Mouse (Mus musculus) forebrain, embryonic 13.5 days (tissue): ENCODE results near the gene Dgki. TPM values are rescaled to one million over a fixed set of nuclear protein-coding genes. Genes with fewer than 3 reads are reported as not detected.

Source experiments
- ATAC-seq: fragments of 200-750 bp; cut with Nextera tagmentation; 2 replicates; pipeline ENCODE4 v1.8.0; 2017
- H3K27ac ChIP-seq: fragments of 300-500 bp; sonication (generic); 2 replicates; pipeline ENCODE4 v1.5.1; 2015; ENCODE audit warnings: inconsistent platforms, mild to moderate bottlenecking, moderate library complexity
- H3K27me3 ChIP-seq: fragments of 300-500 bp; sonication (generic); 2 replicates; pipeline ENCODE4 v1.6.1; 2015; ENCODE audit warnings: mild to moderate bottlenecking, inconsistent platforms
- H3K36me3 ChIP-seq: fragments of 300-500 bp; sonication (generic); 2 replicates; pipeline ENCODE4 v1.6.1; 2015; ENCODE audit warnings: mild to moderate bottlenecking, inconsistent platforms; ENCODE audit not compliant: poor library complexity, severe bottlenecking
- H3K4me1 ChIP-seq: fragments of 300-500 bp; sonication (generic); 2 replicates; pipeline ENCODE4 v1.6.1; 2015; ENCODE audit warnings: inconsistent platforms
- H3K4me2 ChIP-seq: fragments of 300-500 bp; sonication (generic); 2 replicates; pipeline ENCODE4 v1.6.1; 2015; ENCODE audit warnings: inconsistent platforms, mild to moderate bottlenecking, moderate library complexity
- H3K4me3 ChIP-seq: fragments of 300-500 bp; sonication (generic); 2 replicates; pipeline ENCODE4 v1.5.1; 2015; ENCODE audit warnings: mild to moderate bottlenecking, inconsistent platforms
- H3K9ac ChIP-seq: fragments of 300-500 bp; sonication (generic); 2 replicates; pipeline ENCODE4 v1.6.1; 2015; ENCODE audit warnings: mild to moderate bottlenecking, inconsistent platforms
- H3K9me3 ChIP-seq: fragments of 300-500 bp; sonication (generic); replicated peaks from 2 replicates; pipeline ENCODE4 v1.6.1; 2016; ENCODE audit warnings: inconsistent platforms
- WGBS: fragments of 180-500 bp; shearing (Covaris S2); methylation state at CpG from one replicate; pipeline ENCODE4 v1.1.7; 2015; 5-methylcytosine and 5-hydroxymethylcytosine counted together
- polyA plus RNA-seq: library from polyadenylated mRNA; unstranded; fragments of >200 nt; fragmentation: Nextera tagmentation; extraction: Ambion mirVana; gene quantifications from 2 replicates; pipeline ENCODE4 v1.2.1, GENCODE M21; 2015

The Dgki gene
- polyA plus RNA-seq, 1 experiment from 2014 or later = 4.3 TPM

DNA sequence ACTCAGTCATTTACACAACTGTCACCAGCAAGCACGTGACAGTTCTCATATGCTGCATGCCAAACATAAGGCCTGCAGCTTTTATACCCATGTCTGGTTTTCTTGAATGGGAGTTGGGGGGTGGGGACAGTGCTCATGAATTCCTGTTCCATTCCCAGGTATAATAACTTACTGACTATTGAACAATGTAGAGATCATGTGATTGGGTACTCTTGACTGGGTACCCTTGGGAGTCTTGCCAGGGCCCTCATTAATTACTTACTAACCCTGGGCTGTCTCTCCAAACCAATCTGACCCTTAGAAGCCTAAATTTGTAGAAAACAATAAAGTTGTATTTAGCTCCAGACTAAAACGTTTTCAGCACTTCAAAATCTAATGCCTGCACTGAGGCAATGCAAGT lies 246.6 kb downstream of the Dgki start:
- H3K27me3 ChIP-seq = no peaks in the 10 kb centered on the region
- H3K27ac ChIP-seq = no peak overlapping the region
- ATAC-seq = no peak
- H3K36me3 ChIP-seq = no peaks in the 10 kb centered on the region
- H3K4me1 ChIP-seq = no peaks in the 10 kb centered on the region
- H3K4me2 ChIP-seq = no peak overlapping the region
- H3K9ac ChIP-seq = no peak overlapping the region
- 61% methylated on average over 2 of the region's 2 CpGs for WGBS
- no peak overlapping the region for H3K4me3 ChIP-seq
- no peaks in the 10 kb centered on the region for H3K9me3 ChIP-seq

DNA sequence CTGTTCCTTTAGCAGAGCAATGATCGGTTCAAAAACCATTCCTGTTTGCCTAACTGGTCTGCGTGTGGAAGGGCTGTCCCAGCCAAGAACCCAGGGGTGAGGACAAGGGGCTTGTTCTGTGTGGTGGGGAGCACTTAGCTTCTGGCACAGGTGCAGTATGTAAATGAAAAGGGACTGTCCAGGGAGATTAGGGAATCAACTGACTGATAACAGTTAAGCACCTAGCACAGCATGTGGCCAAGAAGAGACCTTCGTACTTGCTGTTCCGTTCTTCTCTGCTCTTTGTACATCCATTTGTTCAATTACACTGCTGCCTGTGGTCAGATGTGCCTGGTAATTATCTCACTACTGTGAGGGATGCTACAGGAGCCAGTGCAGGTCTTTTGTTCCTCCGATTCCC lies 248.3 kb downstream of the Dgki start:
- Histone ChIP-seq H3K36me3 (no peaks in the 10 kb centered on the region), H3K4me3 (no peak overlapping the region), H3K27me3 (no peaks in the 10 kb centered on the region), H3K9ac (no peak overlapping the region), H3K4me2 (no peak overlapping the region), H3K4me1 (no peaks in the 10 kb centered on the region), H3K27ac (no peak overlapping the region), H3K9me3 (no peaks in the 10 kb centered on the region)
- ATAC-seq = no peak
- 31% methylated on average over 5 of the region's 5 CpGs for WGBS

DNA sequence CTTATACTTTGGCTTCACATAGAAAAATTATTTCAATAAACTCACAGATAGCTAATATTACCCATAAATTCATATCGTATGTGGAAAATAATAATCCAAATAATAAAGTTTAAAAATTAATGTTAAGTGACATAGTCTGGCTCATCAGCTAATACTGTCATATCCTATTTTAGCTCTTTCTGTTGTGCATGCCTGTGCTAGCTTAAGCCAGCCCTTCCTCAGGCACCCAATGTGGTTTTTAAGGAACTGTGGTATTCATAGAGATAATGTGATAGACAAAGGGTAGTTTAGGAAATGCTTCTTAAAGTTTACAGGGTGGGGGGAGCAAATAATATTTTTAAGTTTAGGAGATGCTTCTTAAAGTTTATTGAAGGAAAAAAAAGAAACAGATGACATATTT lies 248.8 kb downstream of the Dgki start:
- ATAC-seq = no peak
- Histone ChIP-seq H3K9me3 (no peaks in the 10 kb centered on the region), H3K36me3 (no peaks in the 10 kb centered on the region), H3K4me2 (no peak overlapping the region), H3K27me3 (no peaks in the 10 kb centered on the region), H3K4me1 (no peaks in the 10 kb centered on the region), H3K27ac (no peak overlapping the region), H3K9ac (no peak overlapping the region), H3K4me3 (no peak overlapping the region)
- WGBS = 96% methylated on average over 1 of the region's 1 CpGs

DNA sequence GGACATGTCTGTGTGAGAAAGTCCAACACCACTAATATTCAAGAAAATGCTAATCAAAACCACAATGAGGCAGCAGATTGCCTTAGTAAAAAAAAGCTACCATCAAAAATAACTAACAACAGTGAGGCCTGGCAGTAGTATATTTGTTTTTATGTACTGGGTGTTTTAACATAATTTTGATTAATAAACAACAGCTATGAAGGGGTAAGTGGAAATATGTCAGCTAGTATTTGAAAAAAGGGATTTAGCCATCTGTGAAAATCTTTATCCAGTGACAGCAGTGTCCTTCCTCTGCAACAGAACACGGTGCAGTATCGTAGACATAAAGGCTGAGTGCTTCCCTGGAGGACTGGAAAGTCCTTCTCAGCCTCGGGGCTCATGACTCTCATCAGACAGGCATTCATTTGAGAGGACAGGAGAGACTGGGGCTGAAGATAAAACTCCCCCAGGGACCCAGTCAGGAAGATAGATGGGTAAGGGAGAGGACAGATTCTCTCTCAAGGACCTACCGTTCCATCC lies 252.3 kb downstream of the Dgki start:
- no peaks in the 10 kb centered on the region for H3K36me3 ChIP-seq
- H3K4me2 ChIP-seq = no peak overlapping the region
- 79% methylated on average over 4 of the region's 4 CpGs for WGBS
- no peaks in the 10 kb centered on the region for H3K4me1 ChIP-seq
- H3K27ac ChIP-seq = no peak overlapping the region
- no peak overlapping the region for H3K4me3 ChIP-seq
- ATAC-seq = no peak
- H3K9ac ChIP-seq = no peak overlapping the region
- no peaks in the 10 kb centered on the region for H3K9me3 ChIP-seq
- H3K27me3 ChIP-seq = no peaks in the 10 kb centered on the region

DNA sequence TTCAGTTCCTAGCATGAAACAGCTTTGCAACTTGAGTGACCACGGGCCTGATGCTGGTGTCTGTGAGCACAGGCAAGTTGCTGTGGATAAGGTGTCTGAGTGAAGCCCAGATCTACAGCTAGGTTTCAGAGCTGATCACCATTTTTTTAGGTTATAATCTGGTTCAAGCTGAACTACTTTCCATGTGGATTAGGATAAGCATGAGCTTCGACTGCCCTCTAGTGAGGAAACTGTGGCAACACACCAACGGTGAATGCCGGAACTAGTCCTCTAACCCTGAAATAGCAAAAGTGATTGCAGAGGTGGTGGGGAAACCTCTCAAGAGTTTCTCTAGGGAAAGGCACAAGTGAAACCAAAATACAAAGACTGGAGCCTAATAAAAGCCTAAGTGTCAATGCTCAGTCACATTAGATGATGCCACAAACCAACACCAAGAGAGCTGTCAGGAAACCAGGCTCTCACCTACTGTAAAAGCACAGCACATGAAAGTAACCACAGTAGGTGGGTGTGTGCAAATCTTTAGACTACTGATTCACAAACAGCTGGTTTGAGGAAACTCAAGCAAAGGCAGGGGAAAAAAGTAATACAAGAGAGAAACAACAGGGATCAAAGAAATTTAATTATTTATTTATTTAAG lies 253.7 kb downstream of the Dgki start:
- H3K4me3 ChIP-seq = no peak overlapping the region
- no peak overlapping the region for H3K4me2 ChIP-seq
- H3K27me3 ChIP-seq = no peaks in the 10 kb centered on the region
- H3K4me1 ChIP-seq = no peaks in the 10 kb centered on the region
- no peak overlapping the region for H3K27ac ChIP-seq
- H3K36me3 ChIP-seq = no peaks in the 10 kb centered on the region
- peak; percentile 79 for ATAC-seq
- WGBS = 34% methylated on average over 4 of the region's 4 CpGs
- H3K9ac ChIP-seq = no peak overlapping the region
- H3K9me3 ChIP-seq = no peaks in the 10 kb centered on the region

DNA sequence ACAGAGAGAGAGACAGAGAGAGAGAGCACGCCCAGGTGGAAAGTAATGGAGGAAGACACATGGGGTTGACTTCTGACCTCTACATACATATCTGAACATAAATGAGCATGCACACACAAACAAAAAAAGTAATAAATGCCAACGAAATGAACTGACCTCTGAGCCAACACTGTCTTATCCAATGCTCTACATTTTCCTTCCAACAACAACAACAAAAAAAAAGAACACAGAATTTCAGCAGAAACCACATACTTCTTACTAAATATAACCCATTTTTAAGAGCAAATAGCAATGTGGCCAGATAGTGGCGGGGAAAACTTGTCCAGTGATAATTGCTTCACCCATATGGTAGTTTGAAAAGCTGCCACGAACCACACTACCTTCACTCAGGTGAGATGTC lies 255.2 kb downstream of the Dgki start:
- Histone ChIP-seq H3K27ac (no peak overlapping the region), H3K9me3 (no peaks in the 10 kb centered on the region), H3K9ac (no peak overlapping the region), H3K4me3 (no peak overlapping the region), H3K27me3 (no peaks in the 10 kb centered on the region), H3K4me1 (no peaks in the 10 kb centered on the region), H3K4me2 (no peak overlapping the region), H3K36me3 (no peaks in the 10 kb centered on the region)
- WGBS = 88% methylated on average over 4 of the region's 4 CpGs
- ATAC-seq = no peak

DNA sequence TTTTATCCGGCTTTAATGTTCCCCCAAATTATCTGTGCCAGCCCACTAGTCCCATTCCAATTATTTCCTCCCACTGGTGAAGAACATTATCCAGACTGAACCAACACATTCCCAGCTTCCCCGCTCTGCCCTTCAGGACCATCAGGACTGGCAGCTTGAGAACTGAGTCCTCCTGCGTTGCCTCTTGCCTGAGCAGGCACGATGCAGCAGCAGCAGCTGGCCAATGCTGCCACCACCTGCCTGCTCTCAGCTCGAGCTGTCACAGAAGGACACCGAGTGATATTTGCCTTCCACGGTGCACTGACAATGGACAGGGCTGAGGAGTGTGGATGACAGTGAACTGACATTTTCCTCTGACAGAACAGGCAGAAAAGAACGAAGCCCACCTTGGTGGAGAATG lies 261.5 kb downstream of the Dgki start:
- no peaks in the 10 kb centered on the region for H3K9me3 ChIP-seq
- no peak overlapping the region for H3K4me3 ChIP-seq
- no peak overlapping the region for H3K4me2 ChIP-seq
- peak; percentile 73 for ATAC-seq
- no peaks in the 10 kb centered on the region for H3K27me3 ChIP-seq
- H3K27ac ChIP-seq = no peak overlapping the region
- H3K36me3 ChIP-seq = no peaks in the 10 kb centered on the region
- WGBS = 50% methylated on average over 8 of the region's 8 CpGs
- H3K9ac ChIP-seq = no peak overlapping the region
- H3K4me1 ChIP-seq = peaks cover 26% of the 10 kb centered on the region

DNA sequence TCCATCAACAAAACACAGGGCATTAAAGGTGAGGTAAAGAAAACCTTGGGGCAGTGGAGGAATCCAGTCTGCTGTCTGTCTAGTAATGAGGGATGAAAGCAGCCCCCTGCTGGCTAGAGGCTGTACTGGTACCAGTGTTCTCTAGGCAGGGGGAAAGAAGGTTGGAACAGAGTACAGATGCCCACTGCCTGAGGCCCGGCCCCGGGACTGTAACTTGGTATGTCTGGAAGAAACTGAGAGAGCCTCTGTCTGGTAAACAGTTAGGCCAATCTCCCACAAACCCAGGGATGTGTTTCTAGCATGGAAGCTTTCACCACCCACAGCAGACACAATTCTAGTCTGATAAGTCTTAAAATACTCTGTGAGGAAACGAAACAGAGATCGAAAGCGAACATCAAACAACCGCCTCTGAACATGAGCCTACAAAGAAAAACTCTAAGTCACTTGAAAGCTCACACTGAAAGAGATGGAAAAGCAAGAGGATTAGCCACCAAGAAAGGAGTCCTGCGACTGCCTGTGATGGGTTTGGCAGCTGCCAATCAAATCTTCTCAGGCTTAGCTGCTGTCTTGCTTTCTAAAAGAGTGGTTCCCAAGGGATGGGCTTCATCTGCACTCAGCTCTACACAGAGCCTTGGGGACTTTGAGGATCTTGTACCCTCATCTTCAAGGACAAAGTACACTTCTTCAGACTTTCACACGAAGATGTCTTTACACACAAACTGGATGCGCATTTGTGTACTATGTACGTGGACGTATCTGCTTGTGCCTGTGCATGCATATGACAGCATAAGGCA lies 262.7 kb downstream of the Dgki start:
- WGBS = 54% methylated on average over 11 of the region's 11 CpGs
- Histone ChIP-seq H3K27me3 (no peaks in the 10 kb centered on the region), H3K27ac (no peak overlapping the region), H3K9ac (no peak overlapping the region), H3K9me3 (no peaks in the 10 kb centered on the region), H3K36me3 (no peaks in the 10 kb centered on the region), H3K4me1 (peaks cover 26% of the 10 kb centered on the region), H3K4me2 (no peak overlapping the region), H3K4me3 (no peak overlapping the region)
- peak; percentile 83 for ATAC-seq

DNA sequence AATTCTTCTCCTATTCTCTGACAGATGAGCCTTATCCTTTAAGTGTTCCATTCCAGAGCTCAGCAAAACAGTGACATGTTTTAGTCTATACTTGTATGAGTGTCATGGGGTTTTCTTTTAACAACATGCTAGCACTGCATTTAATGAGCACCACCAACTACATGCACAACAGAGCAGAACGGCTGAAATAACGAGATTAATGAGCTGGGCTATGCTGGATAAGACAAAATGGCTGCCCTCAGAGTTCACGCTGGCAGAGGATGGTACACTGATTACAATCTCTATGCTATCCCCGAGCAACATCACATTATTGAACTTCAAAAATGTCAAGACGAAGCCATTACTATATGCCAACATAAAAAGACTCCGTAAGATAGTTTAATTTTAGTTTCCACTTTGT lies 264.3 kb downstream of the Dgki start:
- H3K27ac ChIP-seq = no peak overlapping the region

DNA sequence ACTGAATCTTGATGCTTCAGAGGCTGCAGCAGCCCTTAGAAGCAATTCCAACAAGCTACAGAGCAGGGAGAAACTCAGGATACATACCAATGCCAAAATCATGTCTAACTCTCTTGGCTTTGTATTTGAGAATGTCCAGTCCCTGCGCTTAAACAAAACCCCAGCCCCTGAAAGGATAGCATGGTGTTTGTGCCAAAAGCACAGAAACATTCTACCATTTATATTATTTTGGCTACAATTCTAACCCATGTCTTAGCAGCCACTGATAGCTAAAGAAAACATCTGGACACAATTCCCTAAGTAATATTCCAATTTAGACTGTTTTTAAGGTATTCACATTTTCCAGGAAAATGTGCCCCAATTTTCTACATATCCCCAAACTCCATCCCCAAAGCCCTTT lies 269.0 kb downstream of the Dgki start:
- no peaks in the 10 kb centered on the region for H3K27me3 ChIP-seq
- no peak for ATAC-seq
- peaks cover 5% of the 10 kb centered on the region; the same call in 1 of the 2 replicates for H3K4me1 ChIP-seq
- no peak overlapping the region for H3K9ac ChIP-seq
- H3K36me3 ChIP-seq = peaks cover 3% of the 10 kb centered on the region; the same call in 1 of the 2 replicates
- H3K4me2 ChIP-seq = no peak overlapping the region
- no peak overlapping the region for H3K27ac ChIP-seq
- WGBS = 91% methylated on average over 1 of the region's 1 CpGs
- H3K9me3 ChIP-seq = no peaks in the 10 kb centered on the region
- no peak overlapping the region for H3K4me3 ChIP-seq

More for the DNA sequence above, 264.3 kb downstream of the Dgki start:
- Histone ChIP-seq H3K9me3 (no peaks in the 10 kb centered on the region), H3K4me1 (peaks cover 26% of the 10 kb centered on the region), H3K9ac (no peak overlapping the region), H3K27me3 (no peaks in the 10 kb centered on the region), H3K4me3 (no peak overlapping the region), H3K4me2 (no peak overlapping the region), H3K36me3 (no peaks in the 10 kb centered on the region)
- peak; percentile 44; the same call in 1 of the 2 replicates for ATAC-seq
- 47% methylated on average over 6 of the region's 6 CpGs for WGBS

DNA sequence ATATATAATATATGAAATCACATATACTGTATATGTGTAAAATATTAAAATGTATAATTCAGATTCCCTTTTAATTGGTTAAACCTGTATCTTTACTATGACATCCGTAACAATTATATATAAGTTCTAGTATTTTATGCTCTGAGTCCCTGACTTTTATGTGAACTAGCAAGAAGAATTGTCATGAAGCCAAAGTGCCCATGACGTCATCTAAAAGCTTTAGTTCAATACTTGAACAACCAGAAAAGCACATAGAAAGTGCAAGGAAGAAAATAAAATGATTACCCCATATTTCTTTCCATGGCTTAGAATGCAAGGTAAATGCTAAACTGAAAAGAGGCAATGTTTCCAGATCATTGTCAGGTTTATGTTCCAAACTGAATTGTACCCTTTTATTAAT lies 269.6 kb downstream of the Dgki start:
- Histone ChIP-seq H3K36me3 (peaks cover 3% of the 10 kb centered on the region; the same call in 1 of the 2 replicates), H3K27ac (no peak overlapping the region), H3K9me3 (no peaks in the 10 kb centered on the region), H3K9ac (no peak overlapping the region), H3K4me1 (no peaks in the 10 kb centered on the region), H3K4me3 (no peak overlapping the region), H3K4me2 (no peak overlapping the region), H3K27me3 (no peaks in the 10 kb centered on the region)
- WGBS = 94% methylated on average over 2 of the region's 2 CpGs
- ATAC-seq = no peak

DNA sequence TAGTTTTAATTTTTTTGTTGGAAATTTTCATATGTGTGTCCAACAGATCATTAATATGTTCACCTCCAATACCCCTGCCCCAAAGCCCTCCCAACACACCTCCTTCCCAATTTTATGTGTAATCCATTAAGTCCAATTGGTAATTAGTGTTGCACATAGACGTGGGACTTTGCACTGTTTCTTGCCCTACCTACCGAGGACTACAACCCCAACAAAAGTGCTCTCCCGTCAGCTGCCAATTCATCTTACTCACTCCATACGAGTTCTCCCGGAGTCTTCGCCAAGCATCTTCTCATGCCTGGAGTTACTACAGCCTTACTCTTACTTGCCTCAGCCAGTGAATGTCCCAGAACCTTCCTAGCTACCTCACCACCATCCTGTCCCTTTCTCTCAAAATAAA lies 271.1 kb downstream of the Dgki start:
- Histone ChIP-seq H3K9me3 (no peaks in the 10 kb centered on the region), H3K4me3 (no peak overlapping the region), H3K27me3 (no peaks in the 10 kb centered on the region), H3K9ac (no peak overlapping the region), H3K36me3 (peaks cover 3% of the 10 kb centered on the region; the same call in 1 of the 2 replicates), H3K4me2 (no peak overlapping the region), H3K4me1 (no peaks in the 10 kb centered on the region), H3K27ac (no peak overlapping the region)
- WGBS = 92% methylated on average over 6 of the region's 6 CpGs
- ATAC-seq = no peak
